Mouse (Mus musculus): ENCODE results near the gene Fcgr4.

- no peak for TF ChIP-seq GATA1 (IDR thresholded peaks at IDR 0.05; ENCODE audit: borderline replicate concordance, low read length)
- no peak for TF ChIP-seq CTCF (IDR thresholded peaks at IDR 0.05; ENCODE audit: low read depth, low read length)
- TF ChIP-seq TAL1 (conservative IDR thresholded peaks at IDR 0.05; ENCODE audit: low read depth, low read length) = no peak
- no peak for TF ChIP-seq POLR2AphosphoS5 (IDR thresholded peaks at IDR 0.05; ENCODE audit: insufficient replicate concordance, low read depth, low read length)
- no peak for TF ChIP-seq GATA2 (IDR thresholded peaks at IDR 0.05; ENCODE audit: borderline replicate concordance, low read depth, low read length)
Observed at GRCm38 (mm10) chr1:171034201-171034600, 15.5 kb downstream of the Fcgr4 start.

Data from G1E (cell line).